Mouse (Mus musculus): ENCODE results near the gene Traf5.

- TF ChIP-seq CTCF (IDR thresholded peaks at IDR 0.05; ENCODE audit: insufficient read depth, low read length) (no peak), POLR2A (IDR thresholded peaks at IDR 0.05; ENCODE audit: borderline replicate concordance, extremely low read depth, low read depth, low read length) (no peak)
Observed at GRCm38 (mm10) chr1:192078406-192078805, 14.0 kb downstream of the Traf5 start.
